Mouse (Mus musculus) thymus, postnatal 14 days (tissue): ENCODE data around the gene Cstb.
"Not testable (repeated sequence)": the region's sequence is repeated elsewhere in the genome, so short reads cannot be mapped to it uniquely, and the experiment has no call there.

Source experiments
- DNase-seq: peaks from one replicate; pipeline ENCODE4 v3.0.0; 2021

The Cstb gene

GRCm38 (mm10) chr10:78425181-78426041 lies at the start of gene Cstb:
TSS of gene Cstb (plus strand) at chr10:78425669.
- DNase-seq = peak; percentile 92

DNA sequence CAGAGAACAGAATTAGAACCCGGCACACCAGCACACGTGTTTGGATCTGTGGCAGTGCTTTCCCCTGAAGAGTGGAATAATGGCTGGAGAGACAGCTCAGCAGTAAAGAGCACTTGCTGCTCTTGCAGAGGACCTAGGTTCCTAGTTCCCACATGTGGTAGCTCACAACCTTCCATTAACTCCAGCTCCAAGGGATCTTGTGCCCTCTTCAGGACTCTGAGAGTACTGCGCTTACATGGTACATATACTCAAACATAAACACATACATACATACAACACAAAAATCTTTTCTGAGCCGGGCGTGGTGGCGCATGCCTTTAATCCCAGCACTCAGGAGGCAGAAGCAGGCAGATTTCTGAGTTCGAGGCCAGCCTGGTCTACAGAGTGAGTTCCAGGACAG lies 47.0 kb upstream of the Cstb start:
- no peak for DNase-seq

DNA sequence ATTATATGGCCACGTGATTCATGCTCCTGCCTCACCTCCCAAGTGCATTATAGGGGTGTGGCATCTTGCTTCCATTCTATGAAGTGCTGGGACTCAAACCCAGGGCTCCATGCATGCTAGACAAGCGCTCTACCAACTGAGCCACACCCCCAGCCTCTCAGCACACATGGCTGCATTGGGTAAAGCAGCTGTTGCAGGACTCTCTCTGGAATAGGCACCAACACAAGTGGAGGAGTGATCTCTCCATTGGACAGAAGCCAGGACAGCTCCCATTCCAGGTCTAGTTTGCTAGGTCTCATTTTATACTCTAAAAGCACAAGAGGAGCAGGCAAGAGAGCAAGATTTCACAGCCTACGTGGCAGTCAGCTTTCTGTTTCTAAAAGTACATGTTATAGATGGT lies 41.9 kb upstream of the Cstb start:
- DNase-seq = no peak

- peak; percentile 50 for DNase-seq
Measured at GRCm38 (mm10) chr10:78385520-78385919, 39.9 kb upstream of the Cstb start.

- DNase-seq = peak; percentile 25
Measured at GRCm38 (mm10) chr10:78388216-78388980, 37.1 kb upstream of the Cstb start.

DNA sequence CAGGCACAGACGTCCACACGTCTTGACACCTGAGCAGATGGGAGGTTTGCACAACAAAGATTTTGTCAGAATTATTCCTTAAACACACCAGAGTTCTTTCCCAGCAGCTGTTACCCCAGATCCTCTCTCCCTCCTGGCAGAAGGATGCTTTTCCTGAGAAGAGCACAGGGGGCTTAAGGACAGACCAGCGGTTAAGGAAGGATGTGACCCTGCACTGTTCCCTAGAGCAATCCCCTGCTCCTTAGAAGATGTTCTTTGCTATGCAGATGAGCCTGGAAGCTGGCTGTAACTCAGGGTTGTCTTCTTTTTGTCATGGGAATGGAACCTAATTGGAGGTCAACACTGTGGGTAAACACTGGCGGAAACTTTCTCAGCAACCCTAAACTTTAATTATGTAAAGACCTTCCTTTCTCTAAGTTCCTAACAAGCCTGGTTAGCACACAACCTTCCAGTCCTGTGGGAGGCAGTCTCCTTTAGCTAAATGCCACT lies 34.4 kb upstream of the Cstb start:
- no peak for DNase-seq

DNA sequence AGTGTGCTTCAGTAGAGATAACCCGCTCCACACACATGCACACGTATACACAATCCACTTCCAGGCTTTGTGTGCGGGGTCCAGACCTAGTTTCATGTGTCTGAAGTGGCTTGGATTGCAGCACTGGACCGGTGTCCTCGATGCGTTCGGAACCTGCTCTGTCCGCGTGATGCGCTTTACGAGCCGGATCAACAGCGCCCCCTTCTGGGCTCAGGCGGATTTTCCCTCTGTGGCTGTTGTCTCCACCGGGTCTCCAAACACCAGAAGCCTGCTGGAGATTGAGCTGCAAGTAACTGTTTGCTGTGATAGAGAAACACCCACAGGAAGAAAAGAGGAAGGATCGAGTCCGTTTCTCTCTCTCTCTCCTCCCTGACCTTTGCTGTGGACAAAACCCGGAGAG lies 33.4 kb upstream of the Cstb start:
- peak; percentile 80 for DNase-seq

DNA sequence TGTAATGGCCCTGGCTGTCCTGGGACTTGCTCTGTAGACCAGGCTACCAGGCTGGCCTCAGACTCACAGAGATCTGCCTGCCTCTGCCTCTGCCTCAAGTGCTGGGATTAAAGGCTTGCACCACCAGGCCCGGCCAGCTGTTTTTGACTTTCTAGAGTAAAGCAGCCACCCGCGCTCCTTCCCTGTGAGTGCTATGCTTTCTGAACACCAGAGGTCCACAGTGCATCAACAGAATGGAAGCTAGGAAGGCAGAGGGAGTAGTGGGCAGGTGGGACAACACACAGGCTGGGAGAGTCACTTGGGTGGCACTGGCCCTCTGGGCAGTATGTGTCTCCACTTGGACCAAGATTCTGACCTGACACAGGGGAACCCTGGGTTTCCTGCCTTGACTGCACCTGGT lies 30.1 kb upstream of the Cstb start:
- no peak for DNase-seq

DNA sequence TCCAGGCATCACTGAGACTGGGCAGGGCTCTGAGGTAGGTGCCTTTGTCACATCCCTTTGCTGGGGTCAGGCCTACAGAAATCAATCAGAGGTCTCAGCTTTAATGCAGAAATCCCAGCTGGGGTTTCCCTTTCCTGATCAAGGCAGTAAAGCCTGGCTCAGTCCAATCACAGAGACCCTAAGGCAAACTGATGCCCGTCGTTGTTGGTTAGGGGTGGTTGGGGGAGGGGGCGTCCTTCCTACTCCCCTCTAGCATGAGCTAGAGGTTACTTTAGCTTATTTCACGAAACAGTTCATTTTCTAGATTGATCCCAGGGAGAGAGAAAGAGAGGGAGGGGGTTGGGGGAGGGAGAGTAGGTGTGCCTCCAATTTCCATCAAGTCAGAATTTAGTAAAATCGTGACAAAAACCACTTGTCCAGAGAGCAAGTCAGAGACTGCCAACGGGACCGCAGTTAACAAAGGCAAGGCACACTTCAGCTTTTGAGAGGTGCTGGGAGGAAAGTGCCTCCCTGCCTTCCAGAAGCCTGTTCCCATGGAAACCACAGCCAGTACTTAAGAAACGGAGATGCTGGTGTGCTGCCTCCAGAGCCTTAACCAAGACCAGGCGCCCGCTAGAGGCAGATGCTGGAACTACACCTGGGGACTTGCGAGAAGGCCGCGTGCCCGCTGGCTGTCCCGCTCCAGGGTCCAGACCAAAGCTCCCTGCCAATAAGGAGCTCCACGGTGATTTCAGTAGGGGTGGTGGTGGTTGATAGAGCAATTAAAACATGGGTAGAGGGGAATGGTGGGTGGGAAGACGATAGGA lies 29.4 kb upstream of the Cstb start:
- peak; percentile 93 for DNase-seq

GRCm38 (mm10) chr10:78396625-78396885 lies 28.9 kb upstream of the Cstb start:
- DNase-seq = no peak

- DNase-seq = peak; percentile 51
Measured at GRCm38 (mm10) chr10:78399090-78399657, 26.3 kb upstream of the Cstb start.

DNA sequence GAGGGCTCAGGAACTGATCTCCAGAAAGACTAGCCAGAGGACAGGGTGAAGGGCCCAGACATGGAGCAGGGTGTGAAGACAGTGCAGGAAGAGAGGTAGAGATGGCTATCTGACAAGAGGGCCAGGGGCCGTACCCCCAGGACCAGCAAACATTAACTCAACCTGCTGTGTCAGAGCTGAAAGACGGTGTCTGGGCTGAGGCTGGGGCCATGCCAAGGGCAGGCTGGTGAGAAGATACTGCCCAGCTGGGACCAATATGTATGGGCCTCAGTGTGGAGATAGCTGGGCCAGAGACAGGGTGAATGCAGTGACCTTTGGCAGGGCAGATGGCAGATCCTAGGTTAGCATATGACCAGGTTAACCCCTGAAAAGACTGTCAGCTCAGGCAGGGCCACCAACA lies 24.3 kb upstream of the Cstb start:
- DNase-seq = no peak

DNA sequence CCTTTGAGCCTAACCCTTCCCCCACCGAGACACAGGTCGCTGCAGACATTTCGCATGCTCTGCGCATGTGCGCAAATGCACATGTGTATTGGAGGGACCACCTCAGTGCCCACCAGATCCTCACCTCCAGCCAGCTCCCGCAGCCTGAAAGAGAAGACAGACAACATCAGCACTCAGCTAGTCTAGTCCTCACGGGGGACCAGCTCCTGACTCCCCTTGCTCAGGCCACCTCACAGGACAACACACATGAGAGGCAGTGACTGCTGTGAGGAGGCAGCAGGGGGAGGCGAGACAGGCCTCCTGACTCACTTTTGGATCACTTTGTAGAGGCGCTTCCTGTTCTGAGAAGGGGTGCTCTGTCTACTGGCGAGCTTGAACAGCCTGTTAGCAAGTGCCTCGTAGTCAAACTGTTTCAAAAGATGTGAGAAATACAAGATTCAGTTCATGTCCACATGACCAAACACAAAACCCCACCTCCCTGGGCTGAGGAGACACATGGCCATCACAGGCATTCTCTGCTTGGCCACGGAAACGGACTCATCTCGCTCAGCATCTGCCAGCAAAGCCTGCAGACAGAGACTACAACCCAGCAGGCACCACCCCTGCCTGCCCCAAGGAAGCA lies 23.1 kb upstream of the Cstb start:
- no peak for DNase-seq

DNA sequence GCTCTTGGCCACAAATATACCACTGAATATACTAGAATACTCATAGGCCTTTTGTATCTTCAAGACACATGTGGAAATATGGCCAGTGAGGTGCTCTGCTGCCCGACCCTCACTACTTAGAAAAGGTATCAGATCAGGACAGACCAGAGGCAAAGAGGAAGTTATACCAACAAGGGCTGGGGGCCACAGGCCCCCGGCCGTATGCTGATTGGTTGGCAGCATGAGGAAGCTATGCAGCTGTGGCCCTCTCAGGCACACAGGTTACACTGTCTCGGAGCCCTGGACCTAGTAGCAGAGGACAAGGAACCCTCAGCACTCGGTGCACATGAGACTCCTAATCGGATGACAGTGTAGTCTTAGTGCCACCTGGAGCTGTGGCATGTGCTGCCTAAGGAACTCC lies 19.3 kb upstream of the Cstb start:
- no peak for DNase-seq

GRCm38 (mm10) chr10:78407132-78407531 lies 18.3 kb upstream of the Cstb start:
- no peak for DNase-seq

- no peak for DNase-seq
Measured at GRCm38 (mm10) chr10:78409035-78409788, 16.3 kb upstream of the Cstb start.

GRCm38 (mm10) chr10:78411851-78412250 lies 13.6 kb upstream of the Cstb start:
- DNase-seq = no peak

DNA sequence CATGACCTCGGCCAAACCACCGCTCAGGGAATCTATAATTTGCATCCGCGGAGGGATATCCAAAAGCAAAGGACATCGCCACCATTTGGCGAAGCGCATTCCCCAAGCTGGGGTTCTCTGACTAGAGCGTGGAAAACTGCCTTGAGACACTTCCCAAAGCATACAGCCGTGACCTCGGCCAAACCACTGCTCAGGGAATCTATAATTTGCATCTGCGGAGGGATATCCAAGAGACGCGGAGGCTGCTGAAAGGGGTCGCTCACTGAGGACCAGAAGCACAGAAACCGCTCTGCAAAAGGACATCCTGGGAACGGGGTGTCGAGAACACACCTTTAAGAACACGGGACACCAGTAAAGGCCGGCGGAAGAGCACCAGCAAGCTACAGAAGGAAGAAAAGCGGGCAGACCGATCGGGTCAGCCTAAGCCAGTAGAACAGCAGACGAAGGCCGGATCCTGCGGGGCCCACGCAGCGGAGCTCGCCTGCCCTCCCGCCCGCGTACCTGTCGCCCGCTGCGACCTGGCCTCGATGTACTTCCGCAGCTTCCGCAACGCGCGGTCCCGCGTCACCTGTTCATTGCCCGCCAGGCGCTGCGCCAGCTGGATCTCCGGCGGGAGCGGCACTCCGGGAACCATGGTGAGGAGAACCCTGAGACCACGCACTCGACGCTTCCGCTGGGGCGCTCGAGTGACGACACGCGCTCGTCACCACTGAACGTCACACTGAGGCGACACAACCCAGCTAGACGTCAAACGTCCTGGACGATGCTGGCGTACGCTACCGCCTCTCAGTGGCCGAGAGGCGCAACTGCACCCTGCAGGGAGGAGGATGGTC lies 12.9 kb upstream of the Cstb start, which contains the start of gene Rrp1:
TSS of gene Rrp1 (minus strand) at position 725 of the 833 bp plus-strand sequence.
- DNase-seq = peak; percentile 96

- no peak for DNase-seq
Measured at GRCm38 (mm10) chr10:78413152-78413520, 12.3 kb upstream of the Cstb start.

GRCm38 (mm10) chr10:78414936-78415335 lies 10.5 kb upstream of the Cstb start:
- not testable (repeated sequence) for DNase-seq

GRCm38 (mm10) chr10:78417888-78418287 lies 7.6 kb upstream of the Cstb start:
- DNase-seq = no peak
